Mouse (Mus musculus) c-Kit-positive CD71-positive TER-119-negative erythroid progenitor cells, embryonic 14.5 days (primary cell): ENCODE results near the gene Ghr.

ENCODE experiments used
- DNase-seq: peaks from one replicate; pipeline ENCODE4 v3.0.0-alpha.2; 2013; ENCODE audit warnings: low read depth

Ghr gene

DNA sequence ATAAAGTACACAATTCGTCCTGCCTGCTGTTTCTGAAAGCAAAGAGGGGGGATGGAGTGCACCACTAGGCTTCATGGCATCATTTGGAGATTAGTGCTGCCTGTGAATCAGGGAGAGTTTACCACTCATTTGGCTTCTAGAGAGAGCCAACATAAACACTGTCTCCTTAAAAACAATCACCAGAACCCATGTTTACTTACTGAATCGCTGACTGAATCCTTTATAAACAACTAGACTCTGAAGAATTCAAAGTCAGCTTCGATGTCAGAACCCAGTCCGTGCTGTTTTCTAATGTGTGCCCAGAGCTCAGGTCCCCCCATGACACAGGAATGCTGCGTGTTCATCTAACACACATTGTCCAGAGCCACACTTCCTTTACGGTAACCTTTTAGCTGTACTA, 201.9 kb downstream of the Ghr start:
- DNase-seq, result no peak

- no peak for DNase-seq
Measured at GRCm38 (mm10) chr15:3368261-3368832, 214.9 kb downstream of the Ghr start.

DNA sequence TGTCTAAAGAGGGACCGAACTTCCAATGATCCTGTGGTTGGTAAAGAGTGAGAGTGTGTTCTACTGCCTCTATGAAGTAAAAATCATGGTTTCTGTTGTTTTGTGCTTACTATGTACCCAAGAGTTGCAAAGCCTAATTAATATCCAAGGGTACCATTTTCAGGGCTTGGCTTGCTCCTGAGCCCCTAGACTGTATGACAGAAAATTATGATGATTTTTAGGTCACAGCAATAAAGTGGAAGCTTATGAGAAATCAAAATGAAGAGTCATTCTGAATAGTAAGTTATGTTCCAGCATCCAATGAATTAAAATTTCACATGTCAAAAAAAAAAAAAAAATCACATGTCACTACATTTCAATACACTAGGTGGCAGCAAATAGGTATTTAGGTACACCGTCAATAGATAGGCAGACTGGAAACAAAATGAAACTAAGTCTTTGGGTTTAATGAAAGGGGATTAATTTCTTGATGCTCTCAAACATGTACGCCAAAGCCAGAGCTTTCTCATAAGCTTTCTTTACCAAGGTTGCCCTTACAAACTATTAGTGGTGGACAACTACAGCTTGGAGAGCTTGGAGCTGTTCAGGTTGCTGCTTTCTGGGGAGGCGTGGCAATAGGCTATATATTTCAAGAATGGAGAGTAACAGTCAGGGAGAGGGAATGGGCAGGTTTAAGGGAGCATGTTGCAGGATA, 227.1 kb downstream of the Ghr start:
- no peak for DNase-seq

DNA sequence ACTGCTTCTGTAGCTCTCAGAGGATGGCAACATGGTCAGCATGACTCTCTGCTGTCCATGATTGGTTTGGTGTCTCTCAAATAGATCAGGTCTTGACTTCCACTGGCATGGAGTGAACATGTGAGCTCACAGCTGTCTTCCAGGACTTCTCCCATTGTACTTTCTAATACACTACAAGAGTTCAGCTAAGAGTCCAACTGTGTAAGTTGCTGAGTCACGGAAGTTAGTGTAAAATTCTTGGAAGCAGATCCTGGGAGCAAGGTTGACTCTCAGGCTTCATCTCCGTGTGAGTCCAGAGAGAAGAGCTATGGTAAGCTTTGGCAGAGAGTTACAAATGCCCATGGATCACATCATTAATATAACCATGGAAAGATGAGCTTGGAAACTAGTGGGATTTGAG, 229.6 kb downstream of the Ghr start:
- DNase-seq, result no peak

- no peak for DNase-seq
Measured at GRCm38 (mm10) chr15:3349306-3350064, 233.8 kb downstream of the Ghr start.

GRCm38 (mm10) chr15:3346682-3347081, 236.6 kb downstream of the Ghr start:
- no peak for DNase-seq

DNA sequence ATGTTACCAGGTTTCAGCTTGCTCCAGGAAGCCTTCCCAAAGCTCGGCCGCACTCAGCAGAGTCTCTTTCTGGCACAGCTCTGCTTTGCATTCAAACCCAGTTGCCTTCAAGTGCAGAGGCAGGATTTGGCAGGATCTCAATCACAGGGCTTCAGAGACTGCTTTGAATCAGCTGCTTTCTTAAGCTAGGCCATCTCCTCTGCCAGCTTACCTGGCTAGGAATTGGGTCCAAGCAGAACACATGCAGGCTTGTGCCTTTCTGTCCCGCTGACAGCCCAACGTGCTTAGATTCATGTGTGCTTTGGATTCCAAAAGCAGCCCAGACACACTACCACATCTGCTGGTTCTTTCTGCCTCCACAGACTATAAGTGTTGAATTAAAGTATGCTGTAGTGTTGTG, 238.7 kb downstream of the Ghr start:
- DNase-seq, result no peak

GRCm38 (mm10) chr15:3341806-3342582, 241.3 kb downstream of the Ghr start:
- DNase-seq, result no peak

DNA sequence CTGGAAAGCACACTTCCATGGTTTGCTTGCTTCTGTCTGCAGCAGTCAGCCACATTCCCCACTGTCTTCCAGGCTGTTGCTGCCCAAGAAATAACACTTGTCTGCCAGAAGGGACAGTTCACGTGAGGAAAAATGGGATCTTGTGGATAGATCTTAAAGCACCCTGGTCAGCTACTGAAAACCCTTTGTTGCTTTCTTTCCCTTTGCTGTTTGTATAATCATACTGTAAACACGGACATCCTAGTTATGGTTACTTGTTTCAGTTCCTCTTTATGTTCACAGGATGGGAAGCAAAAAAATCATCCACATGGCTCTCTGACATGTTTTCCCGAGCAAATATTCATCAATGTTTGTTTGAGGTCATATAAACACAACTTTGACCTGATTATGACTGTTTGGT, 243.4 kb downstream of the Ghr start:
- DNase-seq, result no peak

DNA sequence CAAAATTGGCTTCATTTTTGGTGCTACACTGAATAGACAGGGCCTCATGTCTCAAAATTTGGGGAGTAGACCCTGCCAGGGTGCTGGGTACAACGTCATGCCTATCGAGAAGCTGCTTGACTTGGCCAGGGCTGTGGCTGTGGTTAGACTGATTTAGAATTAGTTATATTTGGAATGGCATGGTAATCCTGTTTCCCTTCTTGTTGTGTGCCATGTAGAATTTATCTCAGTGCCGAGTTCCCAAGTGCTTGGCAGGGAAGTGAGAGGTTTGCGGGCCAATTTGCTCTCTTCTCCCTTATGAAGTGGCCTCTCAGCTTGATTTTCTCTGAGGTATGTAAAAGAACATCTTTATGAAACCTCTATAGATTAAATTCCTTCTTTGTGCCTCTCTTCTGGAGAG, 250.8 kb downstream of the Ghr start:
- DNase-seq, result no peak

DNA sequence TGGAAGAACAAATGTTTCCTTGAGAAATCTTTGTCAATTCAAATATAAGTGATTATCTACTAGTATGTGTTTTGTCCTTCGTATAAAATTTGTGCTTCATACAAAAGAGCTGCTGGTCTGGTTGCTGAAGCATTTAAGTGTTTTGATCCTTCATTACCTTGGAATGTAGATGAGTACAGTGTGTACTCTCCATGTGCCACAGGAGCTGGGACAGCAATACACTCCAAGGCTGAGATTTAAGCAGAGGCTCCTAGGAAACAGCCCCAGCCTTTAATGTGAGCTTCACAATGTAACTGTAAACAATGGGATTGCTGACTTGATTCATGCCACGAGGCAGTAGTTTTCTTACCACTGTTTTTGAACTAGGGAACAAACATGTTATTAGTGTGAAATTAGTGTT, 251.5 kb downstream of the Ghr start:
- no peak for DNase-seq

DNA sequence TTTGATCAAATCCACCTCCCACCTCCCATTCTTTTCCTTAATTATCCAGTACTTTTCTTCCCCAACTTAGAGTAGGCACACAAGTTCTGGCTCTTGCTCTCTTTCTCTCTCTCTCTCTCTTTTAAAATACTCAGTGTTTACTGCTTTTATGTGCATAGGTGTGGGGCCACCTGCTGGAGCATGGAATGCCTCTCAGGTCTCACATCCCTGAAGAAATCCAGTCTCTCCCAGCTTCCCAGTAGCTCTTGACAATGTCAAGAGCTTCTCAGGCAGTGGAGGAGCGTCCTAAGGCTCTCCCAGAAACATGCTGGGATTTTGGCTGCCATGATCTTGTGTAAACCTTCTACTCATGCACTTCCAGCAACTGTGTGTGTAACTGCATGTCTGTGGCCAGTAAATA, 253.0 kb downstream of the Ghr start:
- DNase-seq, result no peak

DNA sequence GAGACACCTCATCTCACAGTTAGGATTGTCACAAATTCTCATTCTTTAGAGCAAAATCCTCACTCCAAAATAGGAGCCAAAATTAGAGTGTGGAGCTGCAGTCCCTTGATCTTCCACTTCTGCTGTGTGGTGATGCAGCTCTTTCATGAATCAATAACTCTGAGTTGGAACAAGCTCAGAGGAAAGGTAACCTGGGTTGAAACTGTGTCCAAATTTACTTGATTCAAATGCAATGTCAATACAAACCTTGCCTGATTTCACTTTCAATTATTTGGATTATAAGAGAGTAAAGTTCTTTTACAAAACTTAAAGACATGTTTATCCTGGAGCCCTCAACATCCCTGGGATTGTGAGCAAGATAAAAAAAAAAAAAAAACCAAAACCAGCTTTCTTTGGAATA, 260.3 kb downstream of the Ghr start:
- DNase-seq, result no peak

DNA sequence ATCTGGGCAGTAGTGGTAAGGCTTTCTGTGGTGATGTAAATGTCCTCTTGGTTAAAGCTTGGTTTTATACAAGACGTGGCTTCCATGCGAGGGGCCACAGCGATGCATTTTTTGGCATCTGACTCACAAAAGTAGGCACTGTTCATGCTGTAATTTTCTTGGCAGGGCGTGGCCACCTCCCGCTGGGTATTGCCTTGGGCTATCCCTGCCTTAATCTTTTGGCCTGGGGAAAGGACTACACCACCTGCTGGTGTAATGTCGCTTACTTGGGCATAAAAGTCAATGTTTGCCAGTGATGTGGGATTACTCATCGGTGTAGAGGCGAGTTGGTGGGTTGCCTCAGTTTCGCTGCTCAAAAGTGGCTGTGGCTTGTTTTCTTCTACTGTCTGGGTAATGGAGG, 263.4 kb downstream of the Ghr start:
- DNase-seq, result no peak

DNA sequence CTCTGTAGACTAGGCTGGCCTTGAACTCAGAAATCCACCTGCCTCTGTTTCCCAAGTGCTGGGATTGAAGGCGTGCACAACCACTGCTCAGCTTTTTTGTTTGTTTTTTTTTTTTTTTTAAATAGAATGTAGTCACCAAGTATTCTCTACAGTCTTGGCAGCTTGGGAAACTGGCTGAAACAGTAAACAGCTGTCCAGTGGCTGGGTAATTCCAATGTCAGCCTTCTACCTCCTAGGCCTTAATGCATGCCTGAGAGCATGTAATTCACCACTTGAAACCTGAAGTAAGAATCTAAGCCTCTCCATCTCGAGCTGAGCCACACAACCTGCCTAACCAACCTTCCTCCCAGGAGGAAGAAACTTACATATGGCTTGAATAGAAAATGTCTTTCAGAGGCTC, 266.7 kb downstream of the Ghr start:
- DNase-seq, result no peak

GRCm38 (mm10) chr15:3312937-3313336, 270.4 kb downstream of the Ghr start:
- DNase-seq, result no peak

DNA sequence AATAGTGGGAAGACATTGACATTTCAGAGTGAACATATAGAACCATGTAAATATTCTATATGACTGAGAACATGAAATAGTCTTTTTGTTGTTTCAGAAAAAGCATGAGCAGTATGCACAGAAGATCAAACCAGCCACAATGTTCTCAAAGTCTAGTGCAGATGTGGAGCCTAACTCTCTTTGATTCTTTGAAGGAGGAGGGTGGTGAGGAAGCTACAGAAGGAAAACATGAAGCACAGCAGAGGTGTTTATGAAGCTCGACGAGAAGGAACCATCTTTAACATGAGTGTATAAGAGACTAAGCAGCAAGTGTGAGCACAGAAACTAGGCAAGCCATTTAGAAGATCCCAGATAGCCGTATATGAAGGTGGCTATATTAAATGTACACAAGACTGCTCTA, 273.4 kb downstream of the Ghr start:
- no peak for DNase-seq

- DNase-seq, result no peak
Measured at GRCm38 (mm10) chr15:3303426-3303825, 279.9 kb downstream of the Ghr start, which contains the start of gene Ccdc152. TSS of gene Ccdc152 (minus strand) at chr15:3303526.

GRCm38 (mm10) chr15:3300361-3301100, 282.8 kb downstream of the Ghr start:
- DNase-seq, result no peak

DNA sequence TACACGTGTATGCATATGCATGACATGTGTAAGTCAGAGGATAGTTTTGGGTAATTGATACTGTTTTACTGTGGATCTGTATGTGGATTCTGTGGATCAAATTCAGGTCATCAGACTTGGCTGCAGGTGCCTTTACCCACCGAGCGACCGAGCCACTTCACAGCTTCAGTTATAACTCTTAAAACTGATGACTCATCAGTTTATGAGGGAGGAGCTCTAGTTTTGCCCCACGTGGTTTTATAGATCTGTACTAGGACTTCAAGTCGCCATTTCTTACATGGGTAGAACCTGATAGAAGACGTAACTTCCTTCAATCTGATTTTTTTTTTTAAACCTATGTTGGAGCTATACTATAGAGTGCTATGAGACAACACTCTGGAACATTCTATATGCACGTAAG, 285.7 kb downstream of the Ghr start:
- no peak for DNase-seq

GRCm38 (mm10) chr15:3295986-3296385, 287.3 kb downstream of the Ghr start:
- DNase-seq, result no peak

GRCm38 (mm10) chr15:3293477-3293876, 289.8 kb downstream of the Ghr start:
- no peak for DNase-seq
